Mouse (Mus musculus): ENCODE measurements around the gene Tdrd6.

Tdrd6 gene

GRCm38 (mm10) chr17:43612221-43612620 lies 17.9 kb downstream of the Tdrd6 start:
- DNase-seq (ENCODE audit: low read depth, low spot score): no peak

DNA sequence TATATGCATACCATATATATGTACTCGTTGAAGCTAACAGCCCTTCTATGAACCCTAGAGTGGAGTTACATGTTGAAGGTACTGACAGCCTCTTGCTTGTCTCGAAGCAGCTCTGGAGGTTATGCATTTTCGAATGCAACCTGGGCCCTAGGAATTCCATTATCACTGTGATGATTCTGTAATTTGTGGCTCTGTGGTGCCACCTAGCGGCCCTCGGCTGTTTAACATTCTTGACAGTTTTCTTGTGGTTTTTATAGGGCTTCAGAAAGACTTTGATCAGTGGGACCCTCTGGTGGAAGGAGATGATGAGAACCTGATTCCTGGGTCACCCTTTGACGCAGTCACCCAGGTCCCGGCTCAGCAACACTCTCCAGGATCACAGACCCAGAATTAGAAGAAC lies 18.5 kb downstream of the Tdrd6 start:
- peak; percentile 83 for DNase-seq (ENCODE audit: low read depth, low spot score)

DNA sequence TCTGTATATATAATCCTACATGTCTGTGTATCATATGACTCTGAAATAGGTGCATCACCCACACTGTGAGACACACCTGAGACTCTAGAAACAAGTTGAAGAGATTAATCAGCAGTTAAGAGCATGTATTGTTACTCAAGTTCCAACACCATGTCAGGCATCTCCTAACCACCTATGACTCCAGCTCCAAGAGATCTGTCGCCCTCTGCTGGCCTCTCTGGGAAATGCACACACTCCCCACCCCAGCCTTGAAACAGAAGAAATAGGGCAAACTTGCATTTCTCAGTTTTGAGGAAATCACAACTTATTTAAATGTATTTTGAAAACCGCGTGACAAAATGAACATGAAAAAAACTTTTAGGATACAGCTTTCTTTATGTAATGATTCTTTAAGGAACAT lies 23.4 kb downstream of the Tdrd6 start:
- DNase-seq (ENCODE audit: low read depth, low spot score): peak; percentile 81

DNA sequence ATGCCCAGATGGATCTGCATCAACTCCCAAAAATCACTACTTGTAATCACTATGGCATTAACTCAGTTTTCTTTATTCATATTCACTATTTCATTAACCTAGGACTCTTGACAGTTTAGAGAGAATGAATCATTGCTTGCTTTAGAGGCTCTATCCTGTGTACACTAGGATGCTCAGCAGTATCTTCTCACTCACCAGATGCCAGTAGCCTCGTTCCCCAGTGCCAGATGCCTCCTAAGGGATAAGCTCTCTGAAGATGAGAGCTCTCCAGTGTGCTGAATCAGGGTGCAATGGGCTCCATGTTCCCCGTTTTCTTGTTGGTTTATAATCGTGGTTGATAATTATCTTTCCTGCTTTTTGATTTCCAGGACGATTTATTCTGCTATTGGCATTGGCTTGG lies 31.4 kb downstream of the Tdrd6 start:
- no peak for DNase-seq (ENCODE audit: low read depth, low spot score)

DNA sequence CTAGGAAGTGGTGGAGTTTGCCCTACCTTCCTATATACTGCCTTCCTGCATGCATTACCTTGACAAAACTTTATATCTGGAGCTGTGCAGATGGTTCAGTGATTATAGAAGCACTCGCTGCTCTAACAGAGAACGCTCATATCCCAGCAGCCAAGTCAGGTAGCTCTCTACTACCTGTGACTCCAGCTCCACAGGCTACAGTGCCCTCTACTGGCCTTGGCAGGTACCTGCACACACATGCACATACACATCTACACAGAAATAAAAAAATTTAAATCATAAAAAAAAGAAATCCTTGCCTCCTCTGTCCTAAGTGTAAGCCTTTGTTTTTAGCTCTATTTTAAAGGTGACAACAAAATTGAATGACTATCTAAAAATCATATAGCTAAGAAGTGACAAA lies 32.4 kb downstream of the Tdrd6 start:
- DNase-seq (ENCODE audit: low read depth, low spot score): peak; percentile 39

DNA sequence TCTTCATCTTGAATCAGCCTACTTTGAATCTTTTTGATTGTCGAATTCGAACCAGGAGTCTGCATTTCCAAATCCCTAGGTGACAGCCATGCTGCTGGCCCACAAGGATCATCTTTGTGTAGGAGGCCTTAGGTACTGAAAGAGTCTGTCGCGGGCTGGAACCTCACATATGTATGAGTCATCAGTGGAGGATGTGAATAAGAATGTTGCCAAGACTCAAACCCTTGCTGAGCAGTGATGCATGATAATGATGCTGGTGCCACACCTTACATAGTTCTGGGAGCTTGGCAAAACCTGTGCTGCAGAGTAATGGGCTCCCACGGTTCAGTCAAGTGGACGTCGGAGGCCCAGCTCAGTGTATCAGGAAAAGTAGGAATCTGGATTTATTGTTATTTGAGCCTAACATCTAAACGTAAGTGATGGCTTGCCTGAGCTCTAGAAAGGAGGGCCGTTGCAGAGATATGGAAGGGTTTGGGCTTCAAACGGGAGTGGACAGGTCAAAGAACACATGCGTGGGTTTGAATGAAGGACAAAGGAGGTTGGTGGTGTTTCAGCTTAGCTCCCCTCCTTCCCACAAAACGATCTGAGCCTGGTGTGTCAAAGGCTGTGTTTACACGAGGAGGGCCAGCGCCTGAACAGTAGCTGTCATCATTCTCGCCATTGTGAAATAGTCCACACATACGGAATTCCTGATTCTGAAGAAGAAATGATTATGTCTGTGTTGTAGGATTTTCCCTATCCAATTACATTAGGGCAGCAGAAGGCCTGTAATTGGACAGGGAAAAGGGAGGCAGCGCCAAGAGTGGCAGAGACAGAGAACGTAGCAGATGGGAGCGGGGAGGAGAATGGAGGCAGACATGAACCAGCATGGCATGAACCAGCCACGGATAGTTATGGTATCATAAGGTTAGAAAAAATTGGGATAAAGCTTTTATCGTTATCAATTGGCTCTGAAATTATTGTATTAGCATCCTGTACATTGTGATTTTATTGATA lies 37.5 kb downstream of the Tdrd6 start:
- peak; percentile 80 for DNase-seq (ENCODE audit: low read depth, low spot score)

- no peak for DNase-seq (ENCODE audit: low read depth, low spot score)
Measured at GRCm38 (mm10) chr17:43590531-43590930, 39.6 kb downstream of the Tdrd6 start.

DNA sequence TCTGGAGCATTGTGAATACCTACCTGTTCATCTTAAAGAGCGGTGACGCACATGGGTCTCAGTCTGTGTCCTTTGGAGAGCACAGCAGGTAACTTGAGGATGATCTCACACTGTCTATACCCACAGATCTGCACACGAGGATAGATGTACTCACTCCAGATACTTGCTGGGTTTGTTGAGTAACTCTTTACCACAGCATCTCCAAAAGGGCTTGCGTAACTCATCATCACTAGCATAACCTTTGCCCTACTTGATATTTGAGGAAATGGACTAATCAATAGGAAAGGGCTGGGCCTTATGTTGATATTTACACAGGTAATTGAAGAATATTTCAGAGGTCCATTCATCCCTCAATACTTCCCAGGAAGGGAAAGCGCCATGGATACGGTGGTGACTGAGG lies 40.3 kb downstream of the Tdrd6 start:
- DNase-seq (ENCODE audit: low read depth, low spot score): no peak

- no peak for DNase-seq (ENCODE audit: low read depth, low spot score)
Measured at GRCm38 (mm10) chr17:43587278-43587677, 42.8 kb downstream of the Tdrd6 start.

- no peak for DNase-seq (ENCODE audit: low read depth, low spot score)
Measured at GRCm38 (mm10) chr17:43584771-43585170, 45.3 kb downstream of the Tdrd6 start.

DNA sequence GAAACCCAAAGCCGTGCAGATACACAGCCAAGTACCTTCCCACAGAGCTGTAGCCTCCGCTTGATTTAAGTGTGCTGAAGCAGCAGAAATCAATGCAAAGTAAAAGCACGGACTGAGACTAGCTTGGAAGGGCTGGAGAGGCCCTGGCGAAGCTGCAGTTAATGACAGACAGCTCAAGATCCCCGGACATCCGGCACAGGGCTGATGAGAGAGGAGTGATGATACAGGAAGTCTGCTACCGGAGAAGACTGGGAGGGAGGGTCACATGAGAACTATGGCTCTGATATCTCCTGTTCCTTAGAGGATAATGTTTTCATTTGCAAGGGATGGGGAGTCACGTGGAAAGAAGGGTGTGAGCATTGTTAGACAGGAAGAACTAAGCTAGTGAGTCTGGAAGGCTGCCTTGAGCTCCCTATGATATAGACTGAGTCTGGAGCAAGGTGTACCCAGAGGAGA lies 49.1 kb downstream of the Tdrd6 start:
- no peak for DNase-seq (ENCODE audit: low read depth, low spot score)

GRCm38 (mm10) chr17:43580456-43580855 lies 49.6 kb downstream of the Tdrd6 start:
- DNase-seq (ENCODE audit: low read depth, low spot score): no peak

DNA sequence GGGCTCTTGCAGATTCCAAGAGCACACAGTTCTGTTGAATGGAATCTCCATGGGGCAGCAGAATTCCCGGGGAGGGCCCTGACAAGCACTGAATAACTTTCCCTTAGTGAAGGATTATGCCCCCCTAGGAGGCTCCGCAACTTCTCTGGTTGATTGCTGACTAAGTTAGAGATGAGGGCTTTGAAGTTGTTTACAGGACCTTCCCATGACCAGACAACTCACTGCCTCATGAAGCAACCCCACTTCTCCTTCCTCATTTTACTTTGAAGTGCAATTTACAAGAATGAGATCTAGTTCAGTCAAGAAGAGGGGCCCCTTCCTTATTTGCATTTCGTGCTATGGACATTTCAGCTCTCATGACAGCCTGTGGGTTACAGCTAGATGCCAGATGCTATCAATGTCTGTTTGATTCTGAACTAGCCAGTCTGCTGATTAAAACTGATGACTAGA lies 56.5 kb downstream of the Tdrd6 start:
- DNase-seq (ENCODE audit: low read depth, low spot score): no peak

DNA sequence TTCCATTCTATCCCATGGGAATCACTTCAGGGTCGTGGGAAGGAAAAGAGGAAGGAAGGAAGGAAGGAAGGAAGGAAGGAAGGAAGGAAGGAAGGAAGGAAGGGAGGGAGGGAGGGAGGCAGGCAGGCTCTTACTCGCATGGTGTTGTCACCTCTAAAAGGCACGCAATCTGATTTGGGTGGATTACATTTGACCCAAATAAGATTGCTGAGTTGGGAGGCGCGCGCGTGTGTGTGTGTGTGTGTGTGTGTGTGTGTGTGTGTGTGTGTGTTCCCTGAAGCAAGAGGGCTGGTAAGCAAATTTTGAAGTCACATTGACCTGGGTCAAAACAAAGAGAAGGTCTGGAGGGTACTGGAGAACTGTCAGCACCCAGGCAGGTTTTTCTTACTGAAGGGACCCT lies 60.8 kb downstream of the Tdrd6 start:
- DNase-seq (ENCODE audit: low read depth, low spot score): no peak

DNA sequence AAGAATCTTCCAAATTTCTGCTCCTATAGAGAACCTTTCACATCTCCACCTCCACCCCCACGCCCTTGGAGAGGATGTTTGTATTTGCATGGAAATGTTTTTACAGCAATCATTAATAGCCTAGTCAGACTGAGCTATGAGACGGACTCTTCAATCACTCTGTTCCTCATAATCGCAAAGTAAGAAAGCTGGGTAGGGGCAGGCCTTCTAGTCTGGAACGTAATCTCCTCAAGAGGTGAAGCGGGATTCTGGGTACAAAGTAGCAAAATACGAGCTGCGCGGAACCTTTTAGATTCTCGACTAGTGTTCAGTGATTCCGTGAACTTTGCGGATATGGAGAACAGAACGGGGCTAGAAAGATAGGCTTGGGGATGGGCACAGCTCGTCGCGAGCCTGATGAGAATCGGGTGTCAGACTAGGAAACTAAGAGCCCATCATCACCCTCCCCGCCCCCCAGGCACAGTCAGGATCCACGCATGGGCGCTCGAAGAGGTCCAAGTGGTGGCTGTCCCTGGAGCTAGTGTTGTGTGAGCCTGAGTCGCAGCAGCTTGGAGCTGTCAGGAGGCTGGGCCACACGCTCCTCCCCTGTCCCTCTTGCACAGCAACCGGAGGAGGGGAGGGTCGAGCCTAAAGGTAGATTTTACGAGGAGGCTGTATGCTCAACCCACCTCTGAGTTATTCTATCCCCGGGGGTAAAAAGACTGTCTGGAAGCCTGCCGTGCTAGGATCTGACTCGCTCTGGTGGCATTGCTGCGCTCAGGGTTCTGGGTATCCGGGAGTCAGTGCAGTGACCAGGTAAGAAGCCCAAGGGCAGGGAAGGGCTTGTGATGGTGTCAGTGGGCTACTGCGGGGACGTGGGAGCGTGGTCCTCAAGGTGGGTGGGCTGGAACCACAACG lies 61.9 kb downstream of the Tdrd6 start, which contains the start of gene Pla2g7:
Gene Pla2g7, plus strand, starts transcription at position 107 of the 897 bp plus-strand sequence.
- peak; percentile 60 for DNase-seq (ENCODE audit: low read depth, low spot score)

DNA sequence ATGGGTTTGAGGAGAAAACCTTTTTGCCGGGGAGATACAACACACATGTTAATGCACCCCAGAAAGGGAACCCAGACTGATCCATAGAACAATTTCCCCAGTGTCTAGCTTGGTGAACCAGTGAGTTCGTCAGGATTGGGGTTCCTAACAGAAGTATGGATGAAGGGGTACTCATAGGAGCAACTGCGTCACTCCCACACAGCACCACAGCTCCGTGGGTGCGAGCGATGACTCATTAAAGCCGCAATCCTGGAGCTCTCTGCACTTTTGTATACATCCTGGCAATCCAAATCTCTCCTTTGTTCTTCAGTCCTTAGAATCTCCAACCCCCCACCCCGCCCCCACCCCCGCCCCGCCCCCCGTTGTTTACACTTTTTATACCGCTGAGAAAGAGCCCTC lies 62.5 kb downstream of the Tdrd6 start:
- DNase-seq (ENCODE audit: low read depth, low spot score): no peak

All from ZHBTc4 (cell line).